8 mouse cellular contexts compared by ENCODE assay signal in genomic region chr4:101293661-101294060, GRCm38 (mm10). TPM values are rescaled to one million over a fixed set of nuclear protein-coding genes. Genes with fewer than 3 reads are reported as not detected.
DNase-seq lines count a peak whose midpoint lies in the region; ATAC-seq and TF ChIP-seq lines count a peak whose summit lies in the region.

No protein-coding gene starts in this region.

- ATAC-seq in forebrain, embryonic 12.5 days (ENCODE audit: low FRiP score) = no peak
- ATAC-seq in forebrain, embryonic 16.5 days = no peak
- no peak for ATAC-seq in lung, embryonic 14.5 days (ENCODE audit: insufficient read depth)
- ATAC-seq in hindbrain, embryonic 14.5 days (ENCODE audit: low FRiP score) = no peak
- ATAC-seq in midbrain, embryonic 13.5 days = no peak

- H3K4me1 ChIP-seq in forebrain, embryonic 12.5 days = peaks cover 18% of the 10 kb centered on the region
- peaks cover 19% of the 10 kb centered on the region for H3K4me1 ChIP-seq in forebrain, embryonic 16.5 days (replicated peaks; ENCODE audit: control insufficient read depth, insufficient read depth, low read length)
- H3K4me1 ChIP-seq in lung, embryonic 14.5 days (ENCODE audit: insufficient read depth) = peaks cover 13% of the 10 kb centered on the region
- peaks cover 10% of the 10 kb centered on the region for H3K4me1 ChIP-seq in hindbrain, embryonic 14.5 days (replicated peaks; ENCODE audit: control insufficient read depth, insufficient read depth, low read length)
- H3K4me1 ChIP-seq in midbrain, embryonic 13.5 days (replicated peaks) = peaks cover 17% of the 10 kb centered on the region

- H3K9ac ChIP-seq in forebrain, embryonic 12.5 days = no peak overlapping the region
- H3K9ac ChIP-seq in forebrain, embryonic 16.5 days (replicated peaks; ENCODE audit: low read depth, low read length) = no peak overlapping the region
- H3K9ac ChIP-seq in lung, embryonic 14.5 days = no peak overlapping the region
- H3K9ac ChIP-seq in hindbrain, embryonic 14.5 days = no peak overlapping the region
- H3K9ac ChIP-seq in midbrain, embryonic 13.5 days (replicated peaks) = no peak overlapping the region; the same call in 1 of the 2 replicates

- H3K27me3 ChIP-seq in forebrain, embryonic 12.5 days = peaks cover 59% of the 10 kb centered on the region
- H3K27me3 ChIP-seq in forebrain, embryonic 16.5 days (replicated peaks; ENCODE audit: control insufficient read depth, insufficient read depth, low read length) = peaks cover 28% of the 10 kb centered on the region
- peaks cover 10% of the 10 kb centered on the region for H3K27me3 ChIP-seq in lung, embryonic 14.5 days (ENCODE audit: insufficient read depth, low read length)
- H3K27me3 ChIP-seq in hindbrain, embryonic 14.5 days (ENCODE audit: control insufficient read depth, insufficient read depth, low read length) = peaks cover 51% of the 10 kb centered on the region
- peaks cover 67% of the 10 kb centered on the region for H3K27me3 ChIP-seq in midbrain, embryonic 13.5 days

- WGBS in forebrain, embryonic 12.5 days = 43% methylated on average over 9 of the region's 9 CpGs
- 60% methylated on average over 9 of the region's 9 CpGs for WGBS in forebrain, embryonic 16.5 days
- 48% methylated on average over 9 of the region's 9 CpGs for WGBS in lung, embryonic 14.5 days
- WGBS in hindbrain, embryonic 14.5 days = 52% methylated on average over 9 of the region's 9 CpGs
- WGBS in midbrain, embryonic 13.5 days = 48% methylated on average over 9 of the region's 9 CpGs

- no peak for TF ChIP-seq CTCF in lung, embryonic 14.5 days (IDR thresholded peaks at IDR 0.05; ENCODE audit: low read depth)

- no peak for DNase-seq in lung, embryonic 14.5 days
- DNase-seq in lung, postnatal 36 days = no peak
- DNase-seq in hindbrain, embryonic 14.5 days (ENCODE audit: low spot score) = no peak
- no peak for DNase-seq in urinary bladder, postnatal 36 days (ENCODE audit: low spot score in 2 of 2)
- no peak for DNase-seq in embryo, embryonic 10 days (ENCODE audit: low spot score)

- peak overlapping the region; percentile 46; the same call in 1 of the 2 replicates for H3K4me3 ChIP-seq in forebrain, embryonic 12.5 days (replicated peaks)
- H3K4me3 ChIP-seq in forebrain, embryonic 16.5 days (replicated peaks; ENCODE audit: low read length) = no peak overlapping the region
- H3K4me3 ChIP-seq in lung, embryonic 14.5 days (ENCODE audit: low read depth, low read length) = peak overlapping the region; percentile 46
- no peak overlapping the region for H3K4me3 ChIP-seq in hindbrain, embryonic 14.5 days (replicated peaks; ENCODE audit: low read length)
- H3K4me3 ChIP-seq in midbrain, embryonic 13.5 days (replicated peaks) = peak overlapping the region; percentile 46; the same call in 1 of the 2 replicates

- peak overlapping the region; percentile 71 for H3K4me2 ChIP-seq in forebrain, embryonic 12.5 days
- H3K4me2 ChIP-seq in forebrain, embryonic 16.5 days (ENCODE audit: low read length) = no peak overlapping the region
- peak overlapping the region; percentile 91 for H3K4me2 ChIP-seq in lung, embryonic 14.5 days
- H3K4me2 ChIP-seq in hindbrain, embryonic 14.5 days (replicated peaks) = peak overlapping the region; percentile 86
- H3K4me2 ChIP-seq in midbrain, embryonic 13.5 days (replicated peaks) = peak overlapping the region; percentile 80

- no peaks in the 10 kb centered on the region for H3K36me3 ChIP-seq in forebrain, embryonic 12.5 days (replicated peaks)
- no peaks in the 10 kb centered on the region for H3K36me3 ChIP-seq in forebrain, embryonic 16.5 days (ENCODE audit: control insufficient read depth, insufficient read depth)
- H3K36me3 ChIP-seq in lung, embryonic 14.5 days (ENCODE audit: insufficient read depth) = no peaks in the 10 kb centered on the region
- H3K36me3 ChIP-seq in hindbrain, embryonic 14.5 days (replicated peaks; ENCODE audit: control insufficient read depth, insufficient read depth) = no peaks in the 10 kb centered on the region
- H3K36me3 ChIP-seq in midbrain, embryonic 13.5 days = no peaks in the 10 kb centered on the region

- H3K9me3 ChIP-seq in forebrain, embryonic 12.5 days = no peaks in the 10 kb centered on the region
- H3K9me3 ChIP-seq in forebrain, embryonic 16.5 days (ENCODE audit: control insufficient read depth, low read length) = no peaks in the 10 kb centered on the region
- H3K9me3 ChIP-seq in lung, embryonic 14.5 days (ENCODE audit: low read depth, low read length) = no peaks in the 10 kb centered on the region
- H3K9me3 ChIP-seq in hindbrain, embryonic 14.5 days (ENCODE audit: control insufficient read depth, low read length) = no peaks in the 10 kb centered on the region
- no peaks in the 10 kb centered on the region for H3K9me3 ChIP-seq in midbrain, embryonic 13.5 days

- no peak overlapping the region for H3K27ac ChIP-seq in forebrain, embryonic 12.5 days
- no peak overlapping the region for H3K27ac ChIP-seq in forebrain, embryonic 16.5 days (ENCODE audit: low read length)
- no peak overlapping the region for H3K27ac ChIP-seq in lung, embryonic 14.5 days (ENCODE audit: low read depth)
- H3K27ac ChIP-seq in hindbrain, embryonic 14.5 days = no peak overlapping the region
- no peak overlapping the region for H3K27ac ChIP-seq in midbrain, embryonic 13.5 days

RNA-seq across cellular contexts. Expression of gene Jak1, which starts 28.6 kb away (rescaled TPM):
- polyA plus RNA-seq in forebrain, embryonic 12.5 days (2016; fragmentation: Nextera tagmentation; extraction: Ambion mirVana) = 44.9 and 46.0 TPM in 2 replicates
- polyA plus RNA-seq in forebrain, embryonic 16.5 days (2015; fragmentation: Nextera tagmentation; extraction: Ambion mirVana) = 61.5 and 61.6 TPM in 2 replicates
- polyA plus RNA-seq in lung, embryonic 14.5 days (2014; fragmentation: Nextera tagmentation; extraction: Ambion mirVana) = 85.0 and 85.5 TPM in 2 replicates
- polyA plus RNA-seq in hindbrain, embryonic 14.5 days (2014; fragmentation: Nextera tagmentation; extraction: Ambion mirVana) = 100 and 112 TPM in 2 replicates
- 47.9 TPM in 2 replicates for polyA plus RNA-seq in midbrain, embryonic 13.5 days (2015; fragmentation: Nextera tagmentation; extraction: Ambion mirVana)

Comparison
In these comparisons a context has a peak if more than half of its experiments do, and no peak if none do; other contexts are left out.
1. H3K4me3 ChIP-seq: peak in forebrain, embryonic 12.5 days (single experiment), lung, embryonic 14.5 days (single experiment) and midbrain, embryonic 13.5 days (single experiment); none in forebrain, embryonic 16.5 days (single experiment) and hindbrain, embryonic 14.5 days (single experiment).